Mouse (Mus musculus) right cerebral cortex, postnatal 36 days (tissue): Measurements from ENCODE around the gene Mok.
A peak's percentile ranks its signal among the peaks of the same experiment; 100 is the strongest.

ENCODE experiments used
- DNase-seq, 2 experiments: peaks; one replicate each; pipeline ENCODE4 v3.0.0; 2022; ENCODE audit warnings: low spot score in 2 of 2, mixed read lengths in 1 of 2

Mok gene

DNA sequence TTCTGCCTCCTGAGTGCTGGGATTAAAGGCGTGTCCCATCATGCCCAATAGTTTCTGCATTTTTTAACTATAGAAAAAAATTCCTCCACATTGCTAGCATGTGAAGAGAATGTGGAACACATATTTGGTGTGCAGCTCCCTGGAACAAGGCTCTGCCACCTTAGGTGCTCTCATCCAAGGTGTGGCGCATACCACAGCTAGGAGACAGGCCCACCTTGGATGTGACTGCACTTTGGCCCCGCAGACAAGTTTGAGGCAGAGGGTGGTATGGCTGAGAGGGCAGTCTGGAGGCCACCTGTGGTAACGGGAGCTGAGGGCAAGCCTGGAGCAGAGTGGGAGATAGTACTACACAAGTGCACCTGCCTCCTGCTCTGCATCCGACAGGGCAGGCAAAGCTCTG is 31.9 kb downstream of the Mok start:
- no peak for DNase-seq

DNA sequence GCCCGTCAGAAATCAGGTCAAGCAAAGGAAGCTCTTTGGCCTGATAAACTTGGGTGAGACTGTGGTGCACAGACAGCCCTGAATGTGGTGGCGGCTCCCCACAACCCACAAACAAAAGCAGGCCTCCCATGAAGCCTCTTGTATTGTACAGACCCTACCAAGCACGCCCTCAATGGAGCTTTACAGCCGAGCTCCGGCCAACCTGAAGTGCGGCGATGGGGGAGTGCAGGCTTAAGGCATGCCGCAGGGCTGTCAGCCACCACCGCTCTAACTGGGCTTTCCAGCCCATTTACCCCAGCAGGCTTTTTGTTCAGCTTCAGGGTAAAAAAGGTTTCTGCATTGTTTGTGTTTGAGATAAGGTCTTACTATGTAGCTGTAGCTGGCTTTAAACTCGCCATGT is 32.3 kb downstream of the Mok start:
- no peak for DNase-seq

DNA sequence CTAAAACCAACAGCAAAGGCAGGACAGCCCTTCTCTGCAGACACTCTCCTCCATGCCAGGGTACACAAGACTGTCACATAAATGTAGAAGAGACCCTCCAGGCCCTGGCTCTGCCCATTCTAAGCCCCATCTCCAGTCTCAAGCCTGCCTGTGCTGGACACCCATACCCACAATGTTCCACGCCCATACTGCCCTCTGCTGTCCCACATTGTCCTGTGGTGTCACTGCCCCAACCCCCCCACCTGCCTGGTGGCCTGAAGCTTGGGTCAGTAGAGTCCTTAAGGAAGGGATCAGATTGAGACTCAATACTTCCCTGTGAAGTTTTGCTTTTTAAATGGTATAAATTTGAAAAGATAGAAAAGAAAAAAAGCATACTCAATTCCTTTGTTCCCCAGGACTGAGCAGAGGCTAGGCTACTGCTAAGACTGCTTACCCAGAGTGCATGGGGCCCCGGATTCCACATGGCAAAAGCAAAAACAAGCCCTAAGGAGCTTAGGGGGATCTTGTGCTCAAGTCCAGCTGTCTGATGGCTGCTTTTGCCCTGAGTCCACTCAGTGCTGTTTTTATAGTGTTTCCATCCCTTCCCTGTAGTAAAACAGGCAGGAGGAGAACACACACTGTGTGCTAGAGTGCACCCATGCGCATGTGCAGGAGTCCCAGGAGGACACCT is 34.3 kb downstream of the Mok start:
- DNase-seq, result peak in 1 of 2 experiments; percentile 22

DNA sequence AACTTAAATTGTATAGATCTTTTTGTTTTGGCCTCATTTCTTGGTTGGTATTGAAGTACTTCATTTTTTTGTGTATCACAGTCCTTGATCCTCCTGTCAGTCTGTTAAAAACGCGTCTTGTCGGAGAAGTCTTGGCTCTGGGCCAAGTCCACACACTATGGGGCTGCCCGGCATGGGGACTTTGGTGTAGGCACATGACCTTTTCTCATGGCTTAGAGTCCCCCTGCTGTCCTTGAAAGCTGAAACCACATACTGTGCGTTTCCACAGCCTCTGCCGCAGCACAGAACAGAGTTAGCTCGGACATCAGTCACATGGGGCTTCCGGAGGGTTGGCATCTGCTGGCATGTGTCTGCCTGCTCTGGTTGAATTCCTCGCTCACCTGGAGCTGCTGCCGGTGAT is 36.5 kb downstream of the Mok start:
- DNase-seq, result no peak

DNA sequence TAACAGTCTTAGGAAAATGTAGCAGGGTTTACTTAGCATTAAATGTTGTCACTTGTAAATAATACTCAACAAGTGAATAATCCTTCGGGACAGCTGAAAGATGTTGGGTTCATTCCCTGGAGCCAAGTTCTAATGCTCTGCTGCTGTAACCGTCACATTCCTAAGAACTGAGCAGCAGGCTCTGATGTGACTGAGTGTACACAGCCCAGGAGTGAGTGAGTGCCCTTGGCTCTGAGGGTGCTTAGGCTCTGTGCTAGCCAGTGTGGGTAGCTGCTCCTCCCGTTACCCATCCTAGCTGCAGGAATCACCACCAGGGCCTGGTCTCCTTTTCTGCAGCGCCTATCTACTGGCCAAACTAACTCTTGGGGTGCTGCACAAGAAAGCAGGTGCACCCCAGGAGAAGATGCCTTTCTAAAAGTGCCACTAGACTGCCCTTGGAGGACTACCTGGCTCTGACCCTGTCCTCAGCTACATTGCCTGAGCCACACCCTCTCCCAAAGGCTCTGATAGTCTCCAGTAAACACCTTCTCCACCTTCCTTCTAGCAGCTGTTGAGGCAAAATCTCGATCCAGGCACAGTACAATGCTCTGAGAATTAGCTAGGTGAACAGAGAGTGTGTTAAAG is 38.0 kb downstream of the Mok start:
- DNase-seq, result no peak

DNA sequence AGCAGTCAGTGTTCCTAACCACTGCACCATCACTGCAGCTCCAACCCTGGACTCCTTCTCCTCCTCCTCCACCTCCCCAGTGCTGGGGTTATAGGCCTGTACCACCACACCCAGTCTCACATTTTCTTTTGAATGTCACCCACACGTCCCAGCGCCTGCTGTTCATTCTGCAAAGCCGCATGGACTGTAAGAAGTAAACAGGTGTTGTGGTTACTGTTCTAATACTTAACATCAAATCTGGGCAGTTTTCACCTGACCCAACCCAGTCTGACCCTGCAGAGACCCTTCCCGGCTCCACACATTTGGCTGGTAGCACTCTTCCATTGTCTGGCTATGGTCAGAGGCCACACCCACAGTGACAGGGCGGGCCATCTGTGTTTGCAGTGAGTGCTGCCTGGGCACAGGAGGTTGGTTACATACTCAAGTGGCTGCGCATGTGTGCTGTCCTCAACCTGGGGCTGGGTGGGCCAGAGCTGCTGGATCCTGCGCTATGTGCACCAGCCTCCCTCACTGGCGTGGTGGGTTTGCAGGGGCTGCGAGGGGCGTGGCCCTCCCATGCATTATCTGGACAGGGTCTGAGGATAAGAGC is 38.8 kb downstream of the Mok start:
- no peak for DNase-seq

DNA sequence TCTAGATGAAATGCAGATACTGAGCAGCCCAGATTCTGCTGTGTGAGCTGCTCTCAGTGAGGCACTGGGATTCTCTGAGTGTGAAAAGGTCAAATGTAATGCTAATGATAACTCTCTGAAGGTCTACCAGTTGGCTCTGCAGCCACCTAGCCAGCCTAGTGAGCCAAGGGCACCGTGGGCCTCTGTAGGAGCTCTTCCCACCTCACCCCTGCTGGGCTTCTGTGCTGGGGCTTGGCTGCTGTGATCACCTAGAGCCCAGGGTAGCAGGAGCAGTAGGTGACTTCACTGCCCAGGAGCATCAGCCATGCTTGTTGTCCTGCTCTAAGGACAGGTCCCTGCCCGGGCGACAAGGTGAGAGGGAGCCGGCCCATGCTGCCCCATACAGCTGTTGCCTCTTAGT is 41.5 kb downstream of the Mok start:
- no peak for DNase-seq

DNA sequence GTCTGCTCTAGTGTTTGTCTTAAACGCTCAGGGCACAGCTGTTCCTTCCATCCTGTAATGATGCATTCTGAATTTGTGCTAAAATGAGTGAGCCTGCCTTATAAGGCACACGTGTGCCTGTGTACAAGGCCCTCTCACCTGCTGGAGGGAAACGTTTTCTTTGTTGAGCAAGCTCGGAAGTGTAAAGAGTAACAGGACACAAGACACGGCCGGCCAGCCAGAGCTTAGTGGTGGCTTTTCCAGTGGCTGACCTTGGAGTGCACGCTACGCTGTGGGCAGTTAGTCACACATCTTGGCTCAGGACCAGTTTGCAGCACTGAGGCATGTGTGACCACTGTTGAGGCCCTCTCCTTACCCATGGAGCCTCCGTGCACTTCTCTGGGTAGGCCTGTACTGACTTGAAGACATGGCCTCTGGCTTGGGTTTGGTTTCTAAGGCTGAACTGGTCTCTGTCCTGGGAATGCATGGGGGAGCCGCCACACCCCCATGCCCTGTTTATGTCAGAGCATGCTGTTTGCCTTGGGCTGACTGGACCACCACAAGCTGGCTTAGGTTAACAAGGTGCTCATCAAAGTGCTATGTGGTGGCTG is 42.8 kb downstream of the Mok start:
- no peak for DNase-seq

DNA sequence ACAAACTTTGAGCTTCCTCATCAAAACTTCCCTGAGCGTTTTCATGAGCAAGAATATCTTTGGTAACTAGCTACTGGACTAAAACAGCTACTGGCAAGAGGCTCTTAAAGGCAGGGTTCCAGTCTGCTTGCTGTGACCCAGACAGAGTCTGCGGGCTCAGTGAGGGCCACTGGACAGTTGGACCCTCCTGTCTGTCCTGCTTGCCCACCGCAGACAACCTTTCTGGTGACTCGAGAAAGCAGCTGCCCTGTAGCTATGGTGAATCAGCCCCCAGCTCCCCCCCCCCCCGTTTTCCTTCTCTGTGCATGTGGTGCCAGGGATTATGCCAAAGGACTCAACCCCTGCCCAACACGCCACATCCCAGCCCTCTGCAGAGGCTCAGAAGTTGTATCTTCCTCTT is 43.5 kb downstream of the Mok start:
- DNase-seq, result no peak

DNA sequence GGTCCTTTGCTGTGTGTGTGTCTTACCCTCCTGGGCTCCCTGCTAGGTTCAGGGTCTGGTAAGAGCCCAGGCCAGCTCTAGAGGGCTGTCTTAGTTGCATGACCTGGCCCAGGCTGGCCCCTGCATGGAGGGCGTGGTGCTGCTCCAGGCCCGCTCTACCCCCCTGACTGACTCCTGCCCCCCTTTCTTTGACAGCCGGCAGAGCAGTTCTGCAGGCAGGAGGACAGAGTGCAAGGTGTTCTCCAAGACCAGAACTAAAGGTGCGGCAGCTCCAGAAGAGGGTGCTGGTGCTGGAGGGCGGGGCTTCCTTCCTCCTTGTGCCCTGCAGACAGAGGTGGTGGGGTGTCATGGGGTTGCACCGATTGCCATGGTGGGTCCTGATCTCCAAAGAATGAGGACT is 44.0 kb downstream of the Mok start:
- no peak for DNase-seq

DNA sequence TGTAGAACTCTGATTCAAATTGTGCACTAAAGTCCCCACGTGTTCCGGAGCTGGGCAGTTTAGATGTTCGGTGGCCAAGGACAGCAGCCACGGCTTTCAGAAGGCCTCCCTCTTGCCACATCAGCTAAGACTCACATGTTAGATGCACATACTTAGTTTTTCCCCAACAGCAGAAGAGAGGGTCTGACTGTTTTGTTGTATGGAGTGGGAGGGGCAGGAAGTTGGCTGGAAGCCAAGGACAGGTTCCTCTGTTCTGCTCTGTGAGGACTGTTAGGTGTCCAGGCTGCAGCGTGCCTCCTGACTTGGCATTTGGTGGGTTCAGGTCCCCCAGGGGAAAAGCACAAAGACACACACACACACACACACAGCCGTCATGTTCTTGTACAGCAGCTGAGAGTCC is 45.7 kb downstream of the Mok start:
- DNase-seq, result no peak

DNA sequence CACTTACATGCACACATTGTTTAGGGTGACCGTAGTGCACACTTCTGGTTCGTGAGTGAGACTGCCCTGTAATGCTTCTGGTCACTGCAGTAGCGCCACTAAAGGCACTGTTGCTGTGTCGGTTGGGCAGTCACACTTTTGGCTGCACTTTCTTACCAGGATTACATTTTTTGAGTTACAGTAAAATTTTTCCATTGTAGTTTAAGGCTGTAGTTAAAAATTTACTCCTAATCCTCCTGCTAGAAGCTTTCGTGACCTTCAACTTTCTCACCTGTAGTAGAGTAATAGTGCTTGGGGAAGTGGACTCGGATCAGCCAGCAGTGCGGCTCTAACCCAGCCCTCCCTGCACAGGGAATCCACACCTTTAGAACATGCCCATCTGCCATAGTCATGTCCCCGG is 49.7 kb downstream of the Mok start:
- no peak for DNase-seq

DNA sequence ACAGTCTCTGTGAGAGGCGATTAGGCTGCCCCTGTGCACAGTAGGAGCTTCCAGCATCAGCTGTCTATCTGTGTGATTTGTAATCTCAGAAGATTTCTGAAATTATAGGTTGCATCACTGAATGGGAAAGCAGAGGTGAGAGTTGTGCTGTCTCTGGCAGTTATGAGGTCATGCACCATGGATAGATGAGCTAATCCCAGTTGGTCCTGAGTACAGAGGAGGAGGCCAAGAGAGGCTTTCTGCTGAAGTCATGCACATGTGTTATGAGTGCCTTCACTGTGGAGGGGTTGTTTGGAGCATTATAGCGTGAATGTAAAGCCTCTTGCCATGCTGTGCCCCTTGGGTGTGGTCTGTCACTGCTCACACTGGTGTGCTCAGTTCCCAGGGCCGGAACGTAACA is 50.2 kb downstream of the Mok start:
- no peak for DNase-seq

DNA sequence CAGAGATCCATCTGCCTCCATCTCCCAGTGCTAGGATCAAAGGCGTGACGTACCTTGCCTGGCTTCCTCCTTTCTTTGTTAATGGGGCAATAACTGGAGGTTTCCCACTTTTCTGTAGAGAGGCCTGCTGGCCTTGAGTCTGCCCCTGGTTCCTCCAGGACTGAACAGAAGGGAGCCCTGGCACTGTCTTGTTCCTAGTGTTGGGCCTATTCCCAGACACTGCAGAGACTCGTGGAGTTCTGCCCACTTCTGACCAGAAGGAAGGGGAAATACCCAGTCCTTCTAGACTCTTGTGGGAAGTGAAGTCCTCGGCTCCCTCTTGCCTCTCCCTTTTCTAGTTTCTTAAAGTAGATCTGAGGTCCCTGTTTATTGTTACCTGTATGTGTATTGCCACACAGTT is 54.5 kb downstream of the Mok start:
- DNase-seq, result no peak

DNA sequence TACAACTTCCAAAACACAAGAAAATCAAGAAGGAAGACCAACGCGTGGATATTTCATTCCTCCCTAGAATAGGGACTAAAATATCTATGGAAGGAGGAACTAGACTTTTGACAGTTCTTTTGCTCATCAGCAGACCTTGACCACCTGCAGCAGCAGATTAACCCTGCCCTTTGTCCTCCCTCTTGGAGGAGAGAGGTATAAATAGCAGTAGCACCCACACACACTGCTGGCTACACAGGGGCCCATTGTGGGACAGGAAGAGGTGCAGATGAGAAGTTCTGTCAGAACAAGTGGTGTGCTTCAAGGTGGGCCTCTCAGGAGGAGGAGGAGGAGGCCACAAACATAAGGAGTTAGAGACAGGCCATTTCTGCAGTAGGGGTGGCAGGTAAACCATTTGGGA is 56.5 kb downstream of the Mok start:
- DNase-seq, result no peak

DNA sequence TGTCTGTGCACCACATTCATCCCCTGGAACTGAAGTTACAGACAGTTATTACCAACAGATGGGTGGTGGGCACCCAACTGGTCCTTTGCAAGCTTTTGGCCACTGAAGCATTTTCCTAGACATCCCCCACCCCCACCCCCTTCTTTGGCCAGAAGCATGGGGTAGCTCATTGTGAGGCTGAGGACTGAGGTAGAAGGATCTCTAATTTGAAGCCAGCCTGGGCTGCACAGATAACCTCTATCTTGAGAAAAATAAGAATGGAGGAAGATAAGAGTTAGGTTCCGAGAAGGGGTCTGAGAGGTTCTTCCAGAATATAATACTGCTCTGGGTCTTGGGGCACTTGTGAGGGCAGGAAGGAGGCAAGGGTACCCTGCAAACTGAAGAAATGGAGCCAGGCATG is 58.5 kb downstream of the Mok start:
- DNase-seq, result no peak

DNA sequence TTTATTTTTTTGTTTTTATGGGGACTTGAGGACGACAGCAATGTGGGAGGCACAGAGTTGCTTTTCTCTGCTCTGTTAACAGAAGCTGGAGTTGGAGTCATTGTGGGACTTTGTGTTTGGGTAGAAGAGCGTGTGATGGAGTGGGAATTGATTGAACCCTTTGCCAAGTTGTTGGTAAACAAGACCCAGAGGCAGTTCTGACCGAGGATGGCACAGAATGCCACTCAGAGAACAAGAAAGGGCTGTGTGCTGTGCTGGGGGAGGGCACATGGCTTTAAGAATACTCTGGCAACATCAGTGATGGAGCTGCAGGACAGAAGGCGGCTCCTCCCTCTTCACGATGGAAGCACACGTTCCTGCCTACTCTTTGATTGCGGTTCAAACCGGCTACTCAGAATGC is 59.6 kb downstream of the Mok start:
- DNase-seq, result no peak

DNA sequence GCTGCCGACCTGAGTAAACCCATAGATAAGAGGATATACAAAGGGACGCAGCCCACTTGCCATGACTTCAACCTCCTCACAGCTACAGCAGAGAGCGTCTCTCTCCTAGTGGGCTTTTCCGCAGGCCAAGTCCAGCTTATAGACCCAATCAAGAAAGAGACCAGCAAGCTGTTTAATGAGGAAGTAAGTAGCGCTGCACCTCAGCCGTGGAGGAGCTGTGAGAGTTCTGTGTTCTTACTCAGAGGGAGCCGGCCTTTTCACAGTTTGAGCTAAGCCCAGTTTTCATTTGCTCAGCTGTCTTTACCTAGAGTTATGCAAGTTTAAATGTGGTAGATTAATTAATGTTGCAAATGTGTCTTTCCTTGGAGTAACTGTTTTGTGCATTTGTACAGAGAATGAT is 61.4 kb downstream of the Mok start:
- no peak for DNase-seq

DNA sequence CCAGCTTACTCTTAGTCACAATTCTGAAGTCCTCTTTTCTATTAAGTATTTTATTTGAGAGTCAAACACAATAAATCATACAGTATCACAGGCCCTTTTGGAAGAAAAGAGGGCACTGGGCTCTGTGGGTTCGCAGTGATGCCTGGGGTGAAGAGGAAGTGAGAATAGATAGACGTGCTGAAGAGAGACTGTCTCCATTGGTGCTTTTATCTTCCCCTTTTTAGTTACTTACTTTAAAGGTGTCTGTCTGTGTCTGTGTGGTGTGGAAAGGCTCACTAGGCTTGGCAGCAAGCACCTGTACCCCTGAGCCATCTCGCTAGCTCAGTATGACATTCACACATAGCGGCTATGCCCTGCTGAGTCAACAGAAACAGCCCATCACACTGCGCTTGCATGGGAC is 62.9 kb downstream of the Mok start:
- no peak for DNase-seq

DNA sequence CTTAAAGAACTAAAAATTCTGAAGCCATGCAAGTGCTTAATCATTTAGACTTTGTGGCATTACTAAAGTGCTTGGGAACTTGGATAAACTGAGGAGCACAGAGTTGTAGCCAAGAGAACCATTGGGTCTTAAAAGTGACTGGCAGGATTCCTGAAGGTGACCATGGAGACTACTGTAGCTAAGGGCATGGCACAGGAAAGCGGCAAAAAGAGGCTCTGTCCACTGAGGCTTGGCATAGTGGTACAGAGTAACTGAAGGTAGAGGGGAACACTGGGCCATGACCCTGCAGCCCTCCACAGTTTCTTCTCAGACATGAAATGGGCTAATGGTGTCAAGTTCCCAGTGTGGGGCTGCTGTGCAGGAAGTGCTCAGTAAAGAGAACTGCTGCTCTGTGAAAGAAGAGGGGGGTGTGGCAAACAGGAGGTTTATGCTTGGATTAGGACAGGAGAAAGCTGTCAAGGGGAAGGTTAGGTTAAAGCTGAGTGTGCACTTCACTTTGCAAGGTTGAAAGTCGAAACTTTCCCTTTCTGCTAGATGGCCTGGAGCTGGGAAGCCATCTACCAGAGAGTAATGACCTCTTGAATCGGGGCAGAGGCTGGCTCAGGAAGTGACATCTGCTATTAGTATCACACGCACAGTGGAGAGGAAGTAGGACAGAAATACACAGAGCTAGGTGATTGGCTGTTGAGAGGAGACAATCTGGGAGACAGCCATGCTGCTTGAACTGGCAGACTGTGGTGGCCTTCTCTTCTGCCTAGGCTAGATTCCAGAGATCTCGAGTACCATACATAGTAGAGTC is 64.9 kb downstream of the Mok start:
- no peak for DNase-seq

DNA sequence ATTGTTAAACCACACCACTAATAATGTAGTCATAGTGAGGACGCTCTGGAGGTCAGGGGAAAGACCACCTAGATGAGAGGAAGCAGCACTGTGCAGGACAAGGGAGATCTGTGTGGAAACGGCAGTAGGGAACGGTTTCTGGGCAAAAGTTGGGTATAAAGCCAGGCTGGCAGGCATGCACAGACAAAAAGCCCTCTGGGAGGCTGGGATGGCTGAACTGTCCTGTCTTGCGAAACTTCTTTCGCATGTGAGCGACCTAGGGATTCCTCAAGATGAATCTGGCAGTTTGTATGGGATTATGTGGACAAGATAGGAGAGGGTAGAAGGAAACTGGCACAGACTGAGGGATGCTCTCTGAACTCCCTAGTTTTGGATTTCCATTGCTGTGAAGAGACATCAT is 68.8 kb downstream of the Mok start:
- DNase-seq, result no peak

DNA sequence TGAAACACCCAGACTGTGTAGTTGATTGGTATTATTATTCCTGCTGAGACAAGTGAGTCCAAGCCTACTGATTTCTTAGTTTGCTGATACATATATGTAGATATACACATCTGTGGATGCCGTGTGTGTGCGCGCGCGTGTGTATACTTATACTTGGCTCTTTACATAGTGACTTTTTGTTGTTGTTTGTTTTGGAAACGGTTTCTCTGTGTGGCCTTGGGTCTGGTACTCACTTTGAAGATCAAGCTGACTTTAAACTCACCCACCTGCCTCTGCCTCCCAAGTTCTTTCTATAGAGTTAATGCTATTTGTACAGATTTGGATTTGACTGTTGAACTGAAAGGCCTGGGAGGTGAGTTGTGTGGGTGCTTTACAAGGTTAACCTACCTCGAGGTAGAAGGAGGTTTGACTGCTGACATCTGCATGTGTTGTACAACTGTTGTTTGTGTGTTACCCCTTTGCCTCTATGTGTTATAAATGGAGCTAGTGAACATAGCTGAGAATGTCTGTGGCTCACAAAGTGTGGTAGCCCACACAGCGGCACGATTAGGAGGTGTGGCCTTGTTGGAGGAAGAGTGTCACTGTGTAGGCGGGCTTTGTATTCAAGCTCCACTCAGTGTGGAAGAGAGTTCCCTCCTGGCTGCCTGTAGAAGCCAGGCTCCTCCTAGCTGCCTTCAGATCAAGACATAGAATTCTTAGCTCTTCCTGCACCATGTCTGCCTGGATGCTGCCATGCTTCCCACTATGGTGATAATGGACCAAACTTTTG is 70.1 kb downstream of the Mok start:
- DNase-seq, result peak in 1 of 2 experiments; percentile 36
